Mouse (Mus musculus): Measurements from ENCODE around the gene Thtpa. TPM values are rescaled to one million over a fixed set of nuclear protein-coding genes. Genes with fewer than 3 reads are reported as not detected.
A peak's percentile ranks its signal among the peaks of the same experiment; 100 is the strongest.

Thtpa gene
- polyA plus RNA-seq (2012) = 0.02 and 0.04 TPM in 2 replicates

- peaks cover 63% of the 10 kb centered on the region for H3K4me1 ChIP-seq (ENCODE audit: control insufficient read depth)
- H3K9me3 ChIP-seq (ENCODE audit: control insufficient read depth, low read length) = no peaks in the 10 kb centered on the region
- peak within 1 kb of the TSS; percentile 91 for H3K4me3 ChIP-seq (replicated peaks)
- H3K36me3 ChIP-seq (ENCODE audit: control insufficient read depth) = peaks cover 29% of the 10 kb centered on the region
- H3K27me3 ChIP-seq (ENCODE audit: control insufficient read depth) = peaks cover 15% of the 10 kb centered on the region
- TF ChIP-seq GATA1 (IDR thresholded peaks at IDR 0.05; ENCODE audit: low read length) (no peak), TAL1 (IDR thresholded peaks at IDR 0.05; ENCODE audit: low read length) (peak; percentile 34; the same call in 1 of the 3 replicates)
Measured at GRCm38 (mm10) chr14:55094704-55095231, at the start of gene Thtpa. TSS of gene Thtpa (plus strand) at chr14:55094784.

- Histone ChIP-seq H3K4me1 (ENCODE audit: control insufficient read depth) (no peaks in the 10 kb centered on the region), H3K36me3 (ENCODE audit: control insufficient read depth) (no peaks in the 10 kb centered on the region), H3K4me3 (replicated peaks) (no peak overlapping the region), H3K27me3 (ENCODE audit: control insufficient read depth) (peaks cover 13% of the 10 kb centered on the region), H3K9me3 (ENCODE audit: control insufficient read depth, low read length) (no peaks in the 10 kb centered on the region)
- TF ChIP-seq GATA1 (IDR thresholded peaks at IDR 0.05; ENCODE audit: low read length) (no peak), TAL1 (IDR thresholded peaks at IDR 0.05; ENCODE audit: low read length) (no peak)
Measured at GRCm38 (mm10) chr14:55047971-55048531, 46.5 kb upstream of the Thtpa start.

GRCm38 (mm10) chr14:55052496-55052895, 42.1 kb upstream of the Thtpa start:
- Histone ChIP-seq H3K9me3 (ENCODE audit: control insufficient read depth, low read length) (no peaks in the 10 kb centered on the region), H3K27me3 (ENCODE audit: control insufficient read depth) (peaks cover 19% of the 10 kb centered on the region), H3K4me1 (ENCODE audit: control insufficient read depth) (peaks cover 14% of the 10 kb centered on the region), H3K4me3 (replicated peaks) (no peak overlapping the region), H3K36me3 (ENCODE audit: control insufficient read depth) (no peaks in the 10 kb centered on the region)
- TF ChIP-seq TAL1 (IDR thresholded peaks at IDR 0.05; ENCODE audit: low read length) (no peak), GATA1 (IDR thresholded peaks at IDR 0.05; ENCODE audit: low read length) (no peak)

GRCm38 (mm10) chr14:55053050-55053449, 41.5 kb upstream of the Thtpa start:
- Histone ChIP-seq H3K9me3 (ENCODE audit: control insufficient read depth, low read length) (no peaks in the 10 kb centered on the region), H3K4me3 (replicated peaks) (no peak overlapping the region), H3K36me3 (ENCODE audit: control insufficient read depth) (no peaks in the 10 kb centered on the region), H3K27me3 (ENCODE audit: control insufficient read depth) (peaks cover 19% of the 10 kb centered on the region), H3K4me1 (ENCODE audit: control insufficient read depth) (peaks cover 19% of the 10 kb centered on the region)
- no peak for TF ChIP-seq GATA1 (IDR thresholded peaks at IDR 0.05; ENCODE audit: low read length)
- no peak for TF ChIP-seq TAL1 (IDR thresholded peaks at IDR 0.05; ENCODE audit: low read length)

- TF ChIP-seq GATA1 (IDR thresholded peaks at IDR 0.05; ENCODE audit: low read length) (no peak), TAL1 (IDR thresholded peaks at IDR 0.05; ENCODE audit: low read length) (no peak)
- Histone ChIP-seq H3K4me1 (ENCODE audit: control insufficient read depth) (peaks cover 26% of the 10 kb centered on the region), H3K36me3 (ENCODE audit: control insufficient read depth) (no peaks in the 10 kb centered on the region), H3K27me3 (ENCODE audit: control insufficient read depth) (peaks cover 19% of the 10 kb centered on the region), H3K9me3 (ENCODE audit: control insufficient read depth, low read length) (no peaks in the 10 kb centered on the region), H3K4me3 (replicated peaks) (no peak overlapping the region)
Measured at GRCm38 (mm10) chr14:55053708-55054190, 40.8 kb upstream of the Thtpa start.

GRCm38 (mm10) chr14:55054191-55054749, 40.3 kb upstream of the Thtpa start:
- Histone ChIP-seq H3K9me3 (ENCODE audit: control insufficient read depth, low read length) (no peaks in the 10 kb centered on the region), H3K4me3 (replicated peaks) (no peak overlapping the region), H3K4me1 (ENCODE audit: control insufficient read depth) (peaks cover 32% of the 10 kb centered on the region), H3K27me3 (ENCODE audit: control insufficient read depth) (peaks cover 17% of the 10 kb centered on the region), H3K36me3 (ENCODE audit: control insufficient read depth) (no peaks in the 10 kb centered on the region)
- TF ChIP-seq TAL1 (IDR thresholded peaks at IDR 0.05; ENCODE audit: low read length) (no peak), GATA1 (IDR thresholded peaks at IDR 0.05; ENCODE audit: low read length) (no peak)

GRCm38 (mm10) chr14:55055167-55055834, 39.3 kb upstream of the Thtpa start:
- H3K36me3 ChIP-seq (ENCODE audit: control insufficient read depth) = no peaks in the 10 kb centered on the region
- peaks cover 12% of the 10 kb centered on the region for H3K27me3 ChIP-seq (ENCODE audit: control insufficient read depth)
- TF ChIP-seq TAL1 (IDR thresholded peaks at IDR 0.05; ENCODE audit: low read length) (no peak), GATA1 (IDR thresholded peaks at IDR 0.05; ENCODE audit: low read length) (no peak)
- H3K4me3 ChIP-seq (replicated peaks) = no peak overlapping the region
- H3K9me3 ChIP-seq (ENCODE audit: control insufficient read depth, low read length) = no peaks in the 10 kb centered on the region
- peaks cover 40% of the 10 kb centered on the region for H3K4me1 ChIP-seq (ENCODE audit: control insufficient read depth)

GRCm38 (mm10) chr14:55059009-55059408, 35.6 kb upstream of the Thtpa start:
- H3K9me3 ChIP-seq (ENCODE audit: control insufficient read depth, low read length) = no peaks in the 10 kb centered on the region
- peaks cover under 1% of the 10 kb centered on the region for H3K27me3 ChIP-seq (ENCODE audit: control insufficient read depth)
- no peak overlapping the region for H3K4me3 ChIP-seq (replicated peaks)
- peaks cover 9% of the 10 kb centered on the region for H3K36me3 ChIP-seq (ENCODE audit: control insufficient read depth)
- TF ChIP-seq GATA1 (IDR thresholded peaks at IDR 0.05; ENCODE audit: low read length) (no peak), TAL1 (IDR thresholded peaks at IDR 0.05; ENCODE audit: low read length) (no peak)
- peaks cover 77% of the 10 kb centered on the region for H3K4me1 ChIP-seq (ENCODE audit: control insufficient read depth)

GRCm38 (mm10) chr14:55059931-55060330, 34.7 kb upstream of the Thtpa start:
- peaks cover 86% of the 10 kb centered on the region for H3K4me1 ChIP-seq (ENCODE audit: control insufficient read depth)

More at GRCm38 (mm10) chr14:55059931-55060330, 34.7 kb upstream of the Thtpa start:
- Histone ChIP-seq H3K9me3 (ENCODE audit: control insufficient read depth, low read length) (no peaks in the 10 kb centered on the region), H3K4me3 (replicated peaks) (no peak overlapping the region), H3K27me3 (ENCODE audit: control insufficient read depth) (no peaks in the 10 kb centered on the region), H3K36me3 (ENCODE audit: control insufficient read depth) (peaks cover 19% of the 10 kb centered on the region)
- no peak for TF ChIP-seq GATA1 (IDR thresholded peaks at IDR 0.05; ENCODE audit: low read length)
- TF ChIP-seq TAL1 (IDR thresholded peaks at IDR 0.05; ENCODE audit: low read length) = no peak

Data from erythroblast, embryonic 14.5 days (primary cell).